24 mouse cellular contexts compared by ENCODE assay signal in the genomic region with DNA sequence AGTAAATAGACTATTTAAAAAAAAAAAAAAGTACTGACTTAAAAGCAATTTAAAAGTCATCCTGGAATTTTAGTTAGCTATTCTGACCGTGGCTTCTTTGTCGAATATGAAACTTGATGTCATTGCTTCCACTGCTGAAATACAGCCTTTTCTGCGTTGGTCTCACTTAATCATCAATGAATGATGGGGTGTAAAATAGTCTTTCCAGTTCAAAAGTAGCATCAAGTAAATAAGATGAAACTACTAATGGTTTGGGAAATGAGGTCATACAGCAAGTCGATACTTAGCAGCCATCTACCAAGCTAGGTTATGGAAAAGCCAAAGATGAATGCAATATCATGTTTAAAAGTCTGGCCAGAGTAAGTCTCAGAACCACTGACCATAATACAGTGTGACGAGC.
DNase-seq lines count a peak whose midpoint lies in the region; ATAC-seq lines count a peak whose summit lies in the region.
"Had no signal": no experiment of that assay in that cellular context is flagged by ENCODE, and none has a peak within 500 bp of the region (broad histone marks: within the 10 kb centered on the region; RNA-seq: fewer than 3 reads in every experiment).

No protein-coding gene starts in this region.

- H3K9me3 ChIP-seq in hindbrain, embryonic 10.5 days, result no peaks in the 10 kb centered on the region
- no peaks in the 10 kb centered on the region for H3K9me3 ChIP-seq in hindbrain, embryonic 13.5 days
- H3K9me3 ChIP-seq in lung, embryonic 15.5 days, result no peaks in the 10 kb centered on the region
- H3K9me3 ChIP-seq: embryonic facial prominence, embryonic 15.5 days had no signal

- no peak overlapping the region for H3K9ac ChIP-seq in hindbrain, embryonic 13.5 days
- no peak overlapping the region for H3K9ac ChIP-seq in lung, embryonic 15.5 days
- H3K9ac ChIP-seq: embryonic facial prominence, embryonic 15.5 days; forebrain, postnatal 0 days; hindbrain, embryonic 14.5 days had no signal

- H3K4me1 ChIP-seq in hindbrain, embryonic 10.5 days (replicated peaks), result peaks cover 12% of the 10 kb centered on the region
- no peaks in the 10 kb centered on the region for H3K4me1 ChIP-seq in hindbrain, embryonic 13.5 days (replicated peaks)
- peaks cover 24% of the 10 kb centered on the region for H3K4me1 ChIP-seq in lung, embryonic 15.5 days

- WGBS in hindbrain, embryonic 10.5 days, result 95% methylated on average over 5 of the region's 5 CpGs
- 93% methylated on average over 5 of the region's 5 CpGs for WGBS in hindbrain, embryonic 13.5 days
- WGBS in lung, embryonic 15.5 days, result 44% methylated on average over 5 of the region's 5 CpGs

- ATAC-seq in hindbrain, embryonic 13.5 days (ENCODE audit: low FRiP score), result no peak
- ATAC-seq in lung, embryonic 15.5 days (ENCODE audit: borderline replicate concordance, extremely low read depth, low FRiP score, low TSS enrichment), result peak; percentile 72
- ATAC-seq: CD4-positive, CD25-positive, alpha-beta regulatory T cell, adult 4 months; forebrain, embryonic 14.5 days; forebrain, postnatal 0 days; hindbrain, postnatal 0 days had no signal

- no peak overlapping the region for H3K4me2 ChIP-seq in hindbrain, embryonic 13.5 days
- H3K4me2 ChIP-seq in lung, embryonic 15.5 days, result no peak overlapping the region
- H3K4me2 ChIP-seq: embryonic facial prominence, embryonic 15.5 days; heart, embryonic 11.5 days; hindbrain, embryonic 14.5 days had no signal

- H3K4me3 ChIP-seq in hindbrain, embryonic 10.5 days, result no peak overlapping the region
- no peak overlapping the region for H3K4me3 ChIP-seq in hindbrain, embryonic 13.5 days
- H3K4me3 ChIP-seq in lung, embryonic 15.5 days, result no peak overlapping the region
- H3K4me3 ChIP-seq: embryonic facial prominence, embryonic 15.5 days had no signal

- DNase-seq in hindbrain, embryonic 10.5 days (ENCODE audit: low spot score), result no peak
- DNase-seq in lung, postnatal 25 days (ENCODE audit: low spot score), result no peak
- DNase-seq in lung, postnatal 10 days, result peak; percentile 44
- DNase-seq in lung, adult 18-20 months, result no peak
- DNase-seq in lung, postnatal 36 days, result peak; percentile 53
- DNase-seq in layer of hippocampus, adult 8-10 months (ENCODE audit: low spot score in 2 of 2), result no peak
- DNase-seq: adrenal gland, adult 2 months; adrenal gland, postnatal 14 days; cerebellum, adult 11-12 months; cerebellum, adult 8-10 months; cerebellum, postnatal 10 days; cerebellum, postnatal 36 days; embryo, embryonic 11 days; forebrain, postnatal 0 days; gastrocnemius, postnatal 14 days; heart, adult 11 months had no signal

- 0 out of 2 replicates have a peak overlapping the region, but pooled peaks have one; percentile 16 for H3K27ac ChIP-seq in hindbrain, embryonic 10.5 days
- no peak overlapping the region for H3K27ac ChIP-seq in hindbrain, embryonic 13.5 days
- peak overlapping the region; percentile 84 for H3K27ac ChIP-seq in lung, embryonic 15.5 days
- H3K27ac ChIP-seq: embryonic facial prominence, embryonic 15.5 days; hindbrain, embryonic 14.5 days; hindbrain, postnatal 0 days had no signal

- no peaks in the 10 kb centered on the region for H3K36me3 ChIP-seq in hindbrain, embryonic 10.5 days
- H3K36me3 ChIP-seq in hindbrain, embryonic 13.5 days, result no peaks in the 10 kb centered on the region
- no peaks in the 10 kb centered on the region for H3K36me3 ChIP-seq in lung, embryonic 15.5 days
- H3K36me3 ChIP-seq: embryonic facial prominence, embryonic 15.5 days had no signal

- no peaks in the 10 kb centered on the region for H3K27me3 ChIP-seq in hindbrain, embryonic 10.5 days (ENCODE audit: insufficient read depth, poor library complexity, severe bottlenecking)
- no peaks in the 10 kb centered on the region for H3K27me3 ChIP-seq in hindbrain, embryonic 13.5 days
- no peaks in the 10 kb centered on the region for H3K27me3 ChIP-seq in lung, embryonic 15.5 days
- H3K27me3 ChIP-seq: embryonic facial prominence, embryonic 15.5 days had no signal

Comparison
In these comparisons a context has a peak if more than half of its experiments do, and no peak if none do; other contexts are left out.
1. DNase-seq: peak in lung, postnatal 10 days (single experiment) and lung, postnatal 36 days (single experiment); none in hindbrain, embryonic 10.5 days (single experiment), lung, postnatal 25 days (single experiment), lung, adult 18-20 months (0 of 2) and layer of hippocampus, adult 8-10 months (0 of 2).